Mouse (Mus musculus) heart, embryonic 12.5 days (tissue): ENCODE data around the gene Msl3l2. TPM values are rescaled to one million over a fixed set of nuclear protein-coding genes. Genes with fewer than 3 reads are reported as not detected.

Source experiments
- ATAC-seq: fragments of 200-750 bp; cut with Nextera tagmentation; 2 replicates; pipeline ENCODE4 v1.8.0; 2017; ENCODE audit warnings: moderate TSS enrichment, moderate library complexity; ENCODE audit not compliant: insufficient number of reproducible peaks, low FRiP score
- H3K27ac ChIP-seq: fragments of 300-500 bp; sonication (generic); 2 replicates; pipeline ENCODE4 v1.5.1; 2016; ENCODE audit warnings: mild to moderate bottlenecking, moderate library complexity; ENCODE audit not compliant: poor library complexity, severe bottlenecking
- H3K27me3 ChIP-seq: fragments of 300-500 bp; sonication (generic); replicated peaks from 2 replicates; pipeline ENCODE4 v1.6.1; 2016; ENCODE audit warnings: mild to moderate bottlenecking, moderate library complexity
- H3K36me3 ChIP-seq: fragments of 300-500 bp; sonication (generic); 2 replicates; pipeline ENCODE4 v1.6.1; 2016; ENCODE audit warnings: mild to moderate bottlenecking, moderate library complexity
- H3K4me1 ChIP-seq: fragments of 300-500 bp; sonication (generic); replicated peaks from 2 replicates; pipeline ENCODE4 v1.6.1; 2016; ENCODE audit warnings: mild to moderate bottlenecking
- H3K4me2 ChIP-seq: fragments of 300-500 bp; sonication (generic); 2 replicates; pipeline ENCODE4 v1.6.1; 2016; ENCODE audit warnings: mild to moderate bottlenecking, moderate library complexity
- H3K4me3 ChIP-seq: fragments of 300-500 bp; sonication (generic); 2 replicates; pipeline ENCODE4 v1.5.1; 2016; ENCODE audit warnings: mild to moderate bottlenecking
- H3K9ac ChIP-seq: fragments of 300-500 bp; sonication (generic); 2 replicates; pipeline ENCODE4 v1.6.1; 2016; ENCODE audit warnings: mild to moderate bottlenecking, moderate library complexity
- H3K9me3 ChIP-seq: fragments of 300-500 bp; sonication (generic); replicated peaks from 2 replicates; pipeline ENCODE4 v1.6.1; 2016; ENCODE audit warnings: mild to moderate bottlenecking, moderate library complexity
- WGBS: fragments of 180-500 bp; shearing (Covaris S2); methylation state at CpG from one replicate; pipeline ENCODE4 v1.1.7; 2016; 5-methylcytosine and 5-hydroxymethylcytosine counted together
- polyA plus RNA-seq: library from polyadenylated mRNA; unstranded; fragments of >200 nt; fragmentation: Nextera tagmentation; extraction: Ambion mirVana; gene quantifications from 2 replicates; pipeline ENCODE4 v1.2.1, GENCODE M21; 2016

Msl3l2 gene
- polyA plus RNA-seq, result 9.5 and 10.5 TPM in 2 replicates

- no peaks in the 10 kb centered on the region; the same call in 1 of the 2 replicates for H3K4me1 ChIP-seq
- peak within 1 kb of the TSS; percentile 58; the same call in 1 of the 2 replicates for H3K9ac ChIP-seq
- peak within 1 kb of the TSS; percentile 68 for H3K4me2 ChIP-seq
- H3K36me3 ChIP-seq, result no peaks in the 10 kb centered on the region
- 21% methylated on average over 18 of the region's 18 CpGs for WGBS
- peak; percentile 81 for ATAC-seq
- no peaks in the 10 kb centered on the region for H3K27me3 ChIP-seq
- no peaks in the 10 kb centered on the region for H3K9me3 ChIP-seq
- peak within 1 kb of the TSS; percentile 70 for H3K27ac ChIP-seq
- H3K4me3 ChIP-seq, result peak within 1 kb of the TSS; percentile 52
Measured at GRCm38 (mm10) chr10:56106333-56106995, at the start of gene Msl3l2. Gene Msl3l2 (plus strand): TSS chr10:56106917.

GRCm38 (mm10) chr10:56058979-56059422 is 47.7 kb upstream of the Msl3l2 start:
- Histone ChIP-seq H3K27me3 (no peaks in the 10 kb centered on the region), H3K4me1 (no peaks in the 10 kb centered on the region), H3K9ac (no peak overlapping the region), H3K4me2 (no peak overlapping the region), H3K4me3 (no peak overlapping the region), H3K36me3 (no peaks in the 10 kb centered on the region), H3K9me3 (no peaks in the 10 kb centered on the region), H3K27ac (no peak overlapping the region)
- WGBS, result 77% methylated on average over 3 of the region's 3 CpGs
- ATAC-seq, result no peak

- no peak for ATAC-seq
- no peaks in the 10 kb centered on the region for H3K27me3 ChIP-seq
Measured at GRCm38 (mm10) chr10:56061238-56061830, 45.4 kb upstream of the Msl3l2 start.

GRCm38 (mm10) chr10:56062746-56063145 is 44.0 kb upstream of the Msl3l2 start:
- no peak for ATAC-seq
- no peaks in the 10 kb centered on the region for H3K4me1 ChIP-seq
- no peaks in the 10 kb centered on the region for H3K27me3 ChIP-seq
- no peaks in the 10 kb centered on the region for H3K9me3 ChIP-seq
- H3K36me3 ChIP-seq, result no peaks in the 10 kb centered on the region
- 84% methylated on average over 2 of the region's 2 CpGs for whole genome bisulfite sequencing
- H3K4me3 ChIP-seq, result no peak overlapping the region
- H3K27ac ChIP-seq, result no peak overlapping the region
- H3K9ac ChIP-seq, result no peak overlapping the region
- H3K4me2 ChIP-seq, result no peak overlapping the region

More at GRCm38 (mm10) chr10:56061238-56061830, 45.4 kb upstream of the Msl3l2 start:
- Histone ChIP-seq H3K4me2 (no peak overlapping the region), H3K36me3 (no peaks in the 10 kb centered on the region), H3K9ac (no peak overlapping the region), H3K9me3 (no peaks in the 10 kb centered on the region), H3K27ac (no peak overlapping the region), H3K4me1 (no peaks in the 10 kb centered on the region), H3K4me3 (no peak overlapping the region)
- WGBS, result 82% methylated on average over 2 of the region's 2 CpGs

DNA sequence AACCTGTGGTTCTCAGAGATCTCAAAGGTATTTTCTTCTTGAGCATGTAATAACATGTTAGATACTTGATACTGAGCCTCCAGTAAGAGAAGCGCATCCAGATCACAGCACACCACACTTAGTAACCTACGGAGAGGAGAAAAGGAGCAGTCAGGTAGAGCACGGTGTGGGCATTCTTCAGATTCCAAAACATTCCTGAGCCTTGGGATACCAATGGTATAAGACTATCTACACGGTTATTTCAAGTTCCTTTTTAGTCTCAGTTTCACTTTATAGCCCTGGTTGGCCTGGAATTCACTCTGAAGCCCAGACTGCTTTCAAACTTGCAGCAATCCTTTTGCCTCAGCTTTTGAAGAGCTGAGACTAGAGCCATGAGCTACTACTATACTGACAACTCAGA is 17.0 kb upstream of the Msl3l2 start:
- Histone ChIP-seq H3K4me2 (no peak overlapping the region), H3K4me1 (no peaks in the 10 kb centered on the region), H3K27ac (no peak overlapping the region), H3K4me3 (no peak overlapping the region), H3K27me3 (no peaks in the 10 kb centered on the region), H3K9ac (no peak overlapping the region), H3K9me3 (no peaks in the 10 kb centered on the region), H3K36me3 (no peaks in the 10 kb centered on the region)
- 67% methylated on average over 4 of the region's 4 CpGs for WGBS
- ATAC-seq, result no peak

- ATAC-seq, result no peak
- no peaks in the 10 kb centered on the region for H3K27me3 ChIP-seq
- no peaks in the 10 kb centered on the region for H3K9me3 ChIP-seq
- no peak overlapping the region for H3K27ac ChIP-seq
- WGBS, result 78% methylated on average over 5 of the region's 5 CpGs
- no peak overlapping the region for H3K4me3 ChIP-seq
- H3K36me3 ChIP-seq, result no peaks in the 10 kb centered on the region
- no peaks in the 10 kb centered on the region for H3K4me1 ChIP-seq
- no peak overlapping the region for H3K4me2 ChIP-seq
- H3K9ac ChIP-seq, result no peak overlapping the region
Measured at GRCm38 (mm10) chr10:56094586-56094985, 12.1 kb upstream of the Msl3l2 start.

GRCm38 (mm10) chr10:56096757-56097156 is 10.0 kb upstream of the Msl3l2 start:
- Histone ChIP-seq H3K4me2 (no peak overlapping the region), H3K4me3 (no peak overlapping the region), H3K9me3 (no peaks in the 10 kb centered on the region), H3K27me3 (no peaks in the 10 kb centered on the region), H3K9ac (no peak overlapping the region), H3K36me3 (no peaks in the 10 kb centered on the region), H3K4me1 (no peaks in the 10 kb centered on the region), H3K27ac (no peak overlapping the region)
- ATAC-seq, result no peak

DNA sequence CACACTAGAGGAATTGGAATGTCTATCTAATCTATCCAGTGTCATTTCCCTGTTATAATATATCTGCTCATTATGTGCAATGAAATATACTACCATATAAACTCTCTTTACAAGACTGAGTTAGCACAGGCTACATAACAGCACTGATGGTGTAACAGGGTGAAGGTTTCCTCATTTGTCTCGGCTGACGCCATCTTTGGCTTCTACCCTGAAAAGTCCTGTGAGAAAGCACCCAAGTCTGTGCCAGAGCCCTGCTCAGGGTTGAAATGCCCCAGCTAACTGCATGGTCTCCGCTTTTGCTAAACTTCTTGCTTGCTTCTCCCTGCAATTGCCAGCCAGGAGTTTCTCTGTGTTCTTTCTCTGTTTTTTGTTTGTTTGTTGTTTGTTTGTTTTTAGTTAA is 7.6 kb upstream of the Msl3l2 start:
- H3K9ac ChIP-seq, result no peak overlapping the region
- ATAC-seq, result no peak
- H3K36me3 ChIP-seq, result no peaks in the 10 kb centered on the region
- 79% methylated on average over 3 of the region's 3 CpGs for WGBS
- no peak overlapping the region for H3K27ac ChIP-seq
- no peak overlapping the region for H3K4me2 ChIP-seq
- H3K9me3 ChIP-seq, result no peaks in the 10 kb centered on the region
- no peaks in the 10 kb centered on the region for H3K4me1 ChIP-seq
- no peak overlapping the region for H3K4me3 ChIP-seq
- no peaks in the 10 kb centered on the region for H3K27me3 ChIP-seq

DNA sequence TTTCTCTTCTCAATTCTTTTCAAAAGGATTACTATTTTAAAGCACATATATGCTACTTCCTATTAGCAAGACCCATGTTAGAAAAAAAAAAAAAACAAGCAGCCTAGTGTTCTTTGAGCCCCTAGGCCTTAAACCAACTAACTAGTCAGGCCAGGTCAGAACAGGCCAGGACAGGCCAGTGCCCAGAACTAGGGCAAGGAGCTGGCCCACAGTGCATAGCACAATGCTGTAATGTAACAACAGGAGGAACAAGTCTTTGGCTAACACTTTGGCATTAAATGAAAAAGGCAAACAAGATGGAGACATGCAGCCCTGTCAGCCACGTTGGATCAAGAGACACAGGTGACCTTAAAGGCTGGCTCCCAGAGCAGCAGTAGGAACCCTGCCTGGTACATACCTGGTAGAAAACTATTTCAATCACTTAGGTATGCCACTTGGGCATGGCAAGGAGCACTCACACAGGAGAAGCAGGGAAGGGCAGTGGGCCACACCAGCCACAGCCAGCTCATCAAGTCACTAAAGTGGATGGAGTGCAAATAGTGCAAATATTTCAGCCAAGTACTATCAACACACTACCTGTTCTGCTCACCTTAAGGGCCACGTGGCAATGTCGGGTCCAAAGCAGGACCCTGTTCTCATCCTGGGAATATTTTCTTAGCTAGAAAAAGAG is 6.9 kb upstream of the Msl3l2 start:
- Histone ChIP-seq H3K4me1 (no peaks in the 10 kb centered on the region), H3K27ac (no peak overlapping the region), H3K27me3 (no peaks in the 10 kb centered on the region), H3K4me3 (no peak overlapping the region), H3K9me3 (no peaks in the 10 kb centered on the region), H3K36me3 (no peaks in the 10 kb centered on the region), H3K9ac (no peak overlapping the region), H3K4me2 (no peak overlapping the region)
- WGBS, result 84% methylated on average over 3 of the region's 3 CpGs
- no peak for ATAC-seq

DNA sequence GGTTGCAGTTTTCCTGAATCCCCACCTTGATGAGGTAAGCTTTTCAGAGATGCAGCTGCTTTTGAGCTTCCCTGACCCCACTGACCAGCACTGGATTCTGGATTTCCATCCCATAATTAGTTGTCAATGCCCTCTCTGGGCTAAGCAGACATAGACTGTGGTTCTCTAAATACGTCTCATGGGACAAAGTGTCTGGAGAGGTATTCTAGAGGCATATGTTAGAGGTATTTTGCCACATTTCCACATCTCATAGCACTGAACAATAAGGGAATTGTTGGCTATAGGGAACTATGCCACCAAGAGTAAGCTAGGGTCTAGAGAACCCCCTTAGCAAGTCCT is 248 bp downstream of the Msl3l2 start:
- Histone ChIP-seq H3K27me3 (no peaks in the 10 kb centered on the region), H3K4me3 (peak overlapping the region; percentile 52), H3K4me2 (peak overlapping the region; percentile 68), H3K4me1 (no peaks in the 10 kb centered on the region; the same call in 1 of the 2 replicates), H3K27ac (peak overlapping the region; percentile 70), H3K9me3 (no peaks in the 10 kb centered on the region), H3K36me3 (no peaks in the 10 kb centered on the region), H3K9ac (peak overlapping the region; percentile 58; the same call in 1 of the 2 replicates)
- ATAC-seq, result peak; percentile 46
- 30% methylated on average over 1 of the region's 1 CpGs for WGBS

DNA sequence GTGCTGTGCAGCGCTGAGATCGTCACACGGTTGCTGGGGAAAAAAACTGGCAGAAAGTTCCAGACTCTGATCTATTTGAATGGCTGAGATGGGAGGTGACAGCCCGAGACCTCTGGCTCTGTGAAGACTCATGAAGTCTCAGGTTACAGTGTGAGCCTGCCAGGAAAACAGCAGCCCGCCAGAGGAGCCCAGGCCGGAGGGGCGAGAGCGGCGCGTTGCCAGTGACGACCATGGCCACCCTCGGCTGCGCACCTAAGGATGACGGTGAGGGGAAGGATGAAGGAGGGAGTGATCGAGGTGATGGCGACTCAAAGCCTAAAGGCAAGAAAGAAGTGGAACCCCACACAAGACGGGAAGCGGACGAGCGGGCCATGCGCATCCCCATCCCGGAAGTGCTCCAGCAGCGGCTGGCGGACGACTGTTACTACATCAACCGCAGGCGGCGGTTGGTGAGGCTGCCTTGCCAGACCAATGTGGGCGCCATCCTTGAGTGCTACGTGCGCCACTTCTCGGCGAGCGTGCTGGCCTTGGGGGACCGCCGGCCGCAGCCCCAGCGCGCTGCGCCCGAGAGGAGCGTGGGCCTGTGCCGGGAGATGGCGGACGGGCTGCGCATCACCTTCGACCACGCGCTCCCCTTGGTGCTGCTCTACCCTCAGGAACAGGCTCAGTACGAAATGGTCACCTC is 8.4 kb downstream of the Msl3l2 start:
- ATAC-seq, result peak; percentile 88
- H3K4me2 ChIP-seq, result peak overlapping the region; percentile 88
- peak overlapping the region; percentile 46 for H3K27ac ChIP-seq
- peak overlapping the region; percentile 63 for H3K4me3 ChIP-seq
- no peaks in the 10 kb centered on the region for H3K9me3 ChIP-seq
- no peaks in the 10 kb centered on the region for H3K27me3 ChIP-seq
- peak overlapping the region; percentile 79 for H3K9ac ChIP-seq
- WGBS, result under 1% methylated on average over 46 of the region's 50 CpGs
- no peaks in the 10 kb centered on the region for H3K36me3 ChIP-seq
- H3K4me1 ChIP-seq, result peaks cover 9% of the 10 kb centered on the region
